Mouse (Mus musculus) left cerebral cortex, adult 2 months (tissue): ENCODE results near the gene Rlbp1. TPM values are rescaled to one million over a fixed set of nuclear protein-coding genes. Genes with fewer than 3 reads are reported as not detected.

Experiments
- DNase-seq, 2 experiments: peaks; one replicate each; pipeline ENCODE4 v3.0.0; 2021 to 2022; ENCODE audit warnings: low spot score in 2 of 2, mixed read lengths in 1 of 2; ENCODE audit errors: extremely low spot score in 1 of 2
- H3K27ac ChIP-seq: fragments of 200-600 bp; 2 replicates; pipeline ENCODE4 v1.8.1; 2022
- H3K4me3 ChIP-seq: fragments of 200-600 bp; 2 replicates; pipeline ENCODE4 v1.8.1; 2022
- CTCF ChIP-seq: fragments of 200-600 bp; IDR thresholded peaks from 2 replicates; pipeline ENCODE4 v1.8.1; 2022; ENCODE audit warnings: antibody characterized with exemption, mild to moderate bottlenecking, moderate library complexity
- intact Hi-C: fragments of 180-260 bp; cut with DNase I; formaldehyde crosslinking; loops from one replicate; pipeline ENCODE4 v1.15.1; 2025
- long read RNA-seq, 2 experiments: library from polyadenylated mRNA; stranded (forward); transcript quantifications; one replicate each; pipeline ENCODE4 v2.0.0; 2021; ENCODE audit warnings: borderline mapping rate in 2 of 2
- total RNA-seq, 2 experiments: library from RNA; stranded (reverse); gene quantifications; 2 replicates each; pipeline ENCODE4 v1.2.3; 2021

Gene Rlbp1
- 10 to 100 TPM; 21.7 to 22.1 TPM for total RNA-seq
- long read RNA-seq, experiment 1, transcript Rlbp1-202 (9 exons, 2,142 nt), result major isoform, 15 of 24 reads
- long read RNA-seq, experiment 1, partial matches to known transcripts, result 0 of 24 reads
- long read RNA-seq, experiment 1, other reads (novel, unspliced or antisense), result 8 of 24 reads
- long read RNA-seq, experiment 2, transcript Rlbp1-202 (9 exons, 2,142 nt), result major isoform, 21 of 30 reads
- long read RNA-seq, experiment 2, transcript Rlbp1-201 (9 exons, 2,134 nt), result minor isoform, 7 of 30 reads
- long read RNA-seq, experiment 2, partial matches to known transcripts, result 0 of 30 reads
- long read RNA-seq, experiment 2, other reads (novel, unspliced or antisense), result 2 of 30 reads

- TF ChIP-seq CTCF, result no peak
- peak within 1 kb of the TSS; percentile 14; the same call in 1 of the 2 replicates for H3K4me3 ChIP-seq
- intact Hi-C loops, result no loop called here
- peak in 1 of 2 experiments; percentile 30 for DNase-seq
- no peak within 1 kb of the TSS for H3K27ac ChIP-seq
These were observed at the start of gene Rlbp1 for GRCm38 (mm10) chr7:79386422-79387133. Gene Rlbp1, minus strand, starts transcription at chr7:79387048.

- DNase-seq, result no peak
- no peak overlapping the region for H3K27ac ChIP-seq
- H3K4me3 ChIP-seq, result no peak overlapping the region
- TF ChIP-seq CTCF, result no peak
- intact Hi-C loops, result no loop called here
These were observed 41.4 kb upstream of the Rlbp1 start for GRCm38 (mm10) chr7:79428243-79428642.

- H3K27ac ChIP-seq, result no peak overlapping the region
These were observed 39.0 kb upstream of the Rlbp1 start for GRCm38 (mm10) chr7:79425804-79426203.

GRCm38 (mm10) chr7:79422876-79423275 is 36.0 kb upstream of the Rlbp1 start:
- TF ChIP-seq CTCF, result no peak
- intact Hi-C loops, result no loop called here
- DNase-seq, result no peak
- no peak overlapping the region for H3K27ac ChIP-seq
- H3K4me3 ChIP-seq, result no peak overlapping the region

More at GRCm38 (mm10) chr7:79425804-79426203, 39.0 kb upstream of the Rlbp1 start:
- TF ChIP-seq CTCF, result no peak
- DNase-seq, result no peak
- H3K4me3 ChIP-seq, result no peak overlapping the region
- intact Hi-C loops, result no loop called here

- Histone ChIP-seq H3K27ac (no peak overlapping the region), H3K4me3 (no peak overlapping the region)
- no peak for DNase-seq
- intact Hi-C loops, result no loop called here
- no peak for TF ChIP-seq CTCF
These were observed 33.1 kb upstream of the Rlbp1 start for GRCm38 (mm10) chr7:79419950-79420349.

- intact Hi-C loops, result no loop called here
- TF ChIP-seq CTCF, result no peak
- no peak for DNase-seq
- H3K4me3 ChIP-seq, result no peak overlapping the region
- H3K27ac ChIP-seq, result no peak overlapping the region
These were observed 27.9 kb upstream of the Rlbp1 start for GRCm38 (mm10) chr7:79414449-79415375.

GRCm38 (mm10) chr7:79400296-79400695 is 13.4 kb upstream of the Rlbp1 start:
- intact Hi-C loops, result no loop called here
- no peak for DNase-seq
- TF ChIP-seq CTCF, result no peak
- no peak overlapping the region for H3K4me3 ChIP-seq
- H3K27ac ChIP-seq, result no peak overlapping the region

GRCm38 (mm10) chr7:79398971-79399370 is 12.1 kb upstream of the Rlbp1 start:
- intact Hi-C loops, result no loop called here
- TF ChIP-seq CTCF, result no peak
- no peak overlapping the region for H3K27ac ChIP-seq
- H3K4me3 ChIP-seq, result no peak overlapping the region
- no peak for DNase-seq

GRCm38 (mm10) chr7:79398426-79398825 is 11.6 kb upstream of the Rlbp1 start:
- Histone ChIP-seq H3K4me3 (no peak overlapping the region), H3K27ac (no peak overlapping the region)
- no peak for DNase-seq
- TF ChIP-seq CTCF, result no peak
- intact Hi-C loops, result no loop called here

GRCm38 (mm10) chr7:79397446-79397963 is 10.7 kb upstream of the Rlbp1 start:
- no peak for TF ChIP-seq CTCF
- Histone ChIP-seq H3K4me3 (no peak overlapping the region), H3K27ac (no peak overlapping the region)
- DNase-seq, result no peak
- intact Hi-C loops, result no loop called here

- no peak overlapping the region for H3K27ac ChIP-seq
- intact Hi-C loops, result no loop called here
- DNase-seq, result no peak
- no peak for TF ChIP-seq CTCF
- H3K4me3 ChIP-seq, result no peak overlapping the region
These were observed 8.3 kb upstream of the Rlbp1 start for GRCm38 (mm10) chr7:79395186-79395585.

GRCm38 (mm10) chr7:79394666-79395065 is 7.8 kb upstream of the Rlbp1 start:
- intact Hi-C loops, result no loop called here
- Histone ChIP-seq H3K27ac (no peak overlapping the region), H3K4me3 (no peak overlapping the region)
- no peak for DNase-seq
- TF ChIP-seq CTCF, result no peak
